Mouse (Mus musculus): ENCODE data around the gene Fam83f. TPM values are rescaled to one million over a fixed set of nuclear protein-coding genes. Genes with fewer than 3 reads are reported as not detected.
"Not testable (repeated sequence)": the region's sequence is repeated elsewhere in the genome, so short reads cannot be mapped to it uniquely, and the experiment has no call there.

Fam83f gene
- total RNA-seq, 2 experiments from 2014 or later, result 1.2 to 1.7 TPM

DNA sequence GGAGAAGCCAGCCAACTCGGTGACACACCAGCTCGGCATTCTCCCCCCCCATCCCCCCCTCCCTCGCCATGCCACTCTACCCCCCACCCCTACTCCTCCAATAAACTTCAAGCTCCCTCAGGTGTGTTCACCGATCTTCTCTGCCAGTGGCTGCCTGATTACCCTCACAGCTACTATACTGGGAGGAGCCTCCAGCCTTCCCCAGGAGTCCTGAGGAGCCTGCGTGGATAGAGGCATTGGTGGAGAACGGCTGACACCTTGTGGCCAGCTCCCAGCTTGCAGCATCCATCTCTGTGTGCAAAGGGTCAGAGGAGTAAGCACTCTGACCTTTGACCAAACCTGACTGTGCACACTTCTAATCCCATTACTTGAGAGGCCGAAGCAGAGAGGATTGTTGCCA lies 32.6 kb downstream of the Fam83f start:
- DNase-seq (ENCODE audit: low spot score in 2 of 2), result peak; percentile 28 to 66

DNA sequence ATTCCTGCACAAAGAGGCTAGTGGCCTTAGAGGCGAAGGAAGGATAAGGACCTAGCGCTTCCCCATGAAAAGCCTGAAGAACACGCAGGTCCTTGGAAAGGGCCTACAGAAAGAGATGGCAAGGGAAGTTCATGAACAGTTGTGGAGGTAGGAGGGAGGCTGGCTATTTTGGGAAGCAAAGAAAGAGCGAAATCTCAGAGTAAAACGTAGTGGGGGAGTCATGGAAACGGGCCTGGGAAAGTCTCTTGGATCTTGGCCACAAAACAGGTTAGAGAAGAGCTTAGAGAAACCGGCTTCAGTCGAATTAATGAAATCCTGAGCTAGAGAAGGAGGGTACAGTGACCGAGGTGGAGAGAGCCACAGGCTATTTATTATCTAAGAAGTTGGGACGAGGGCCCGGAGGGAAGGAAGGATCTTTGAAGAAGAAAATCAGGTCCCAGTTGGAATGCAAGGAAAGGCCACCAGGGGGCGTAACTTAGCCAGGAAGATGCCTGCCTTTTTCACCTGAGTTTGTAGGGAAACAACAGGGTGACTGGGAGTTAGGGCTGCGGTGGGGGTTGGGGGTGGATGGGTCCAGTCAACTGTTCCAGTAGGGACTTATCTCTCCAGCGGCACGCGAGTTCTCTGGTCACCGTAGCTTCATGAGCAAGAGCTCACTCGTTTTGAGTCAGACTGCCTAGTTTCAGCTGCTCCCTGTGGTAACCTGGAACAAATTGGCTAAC lies 34.3 kb downstream of the Fam83f start:
- peak; percentile 60 to 68 for DNase-seq (ENCODE audit: low spot score in 2 of 2)

GRCm38 (mm10) chr15:80706596-80706995 lies 34.9 kb downstream of the Fam83f start:
- no peak for DNase-seq (ENCODE audit: low spot score in 2 of 2)

- DNase-seq (ENCODE audit: low spot score in 2 of 2), result peak in 1 of 2 experiments; percentile 49
Observed at GRCm38 (mm10) chr15:80707088-80707487, 35.4 kb downstream of the Fam83f start.

DNA sequence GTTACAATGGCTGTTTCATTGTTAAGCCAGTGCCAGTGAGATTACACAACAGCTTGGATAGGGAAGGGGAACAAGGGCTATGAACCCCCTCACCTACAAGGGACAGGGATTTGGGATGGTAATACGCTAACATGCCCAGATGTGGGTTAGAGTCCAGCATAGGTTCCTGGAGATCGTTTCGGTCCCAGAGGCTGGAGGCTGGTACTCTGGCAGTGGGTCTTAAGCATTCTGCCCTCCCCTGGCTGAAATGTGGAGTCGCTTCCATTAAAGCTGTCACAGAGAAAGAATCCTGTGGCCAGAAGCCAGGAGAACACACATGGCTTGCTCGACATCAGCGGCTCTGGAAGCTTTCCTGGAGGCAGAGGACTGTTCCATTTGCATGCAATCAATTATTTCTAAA lies 37.9 kb downstream of the Fam83f start:
- no peak for DNase-seq (ENCODE audit: low spot score in 2 of 2)

- no peak for DNase-seq (ENCODE audit: low spot score in 2 of 2)
Observed at GRCm38 (mm10) chr15:80710257-80710607, 38.6 kb downstream of the Fam83f start.

DNA sequence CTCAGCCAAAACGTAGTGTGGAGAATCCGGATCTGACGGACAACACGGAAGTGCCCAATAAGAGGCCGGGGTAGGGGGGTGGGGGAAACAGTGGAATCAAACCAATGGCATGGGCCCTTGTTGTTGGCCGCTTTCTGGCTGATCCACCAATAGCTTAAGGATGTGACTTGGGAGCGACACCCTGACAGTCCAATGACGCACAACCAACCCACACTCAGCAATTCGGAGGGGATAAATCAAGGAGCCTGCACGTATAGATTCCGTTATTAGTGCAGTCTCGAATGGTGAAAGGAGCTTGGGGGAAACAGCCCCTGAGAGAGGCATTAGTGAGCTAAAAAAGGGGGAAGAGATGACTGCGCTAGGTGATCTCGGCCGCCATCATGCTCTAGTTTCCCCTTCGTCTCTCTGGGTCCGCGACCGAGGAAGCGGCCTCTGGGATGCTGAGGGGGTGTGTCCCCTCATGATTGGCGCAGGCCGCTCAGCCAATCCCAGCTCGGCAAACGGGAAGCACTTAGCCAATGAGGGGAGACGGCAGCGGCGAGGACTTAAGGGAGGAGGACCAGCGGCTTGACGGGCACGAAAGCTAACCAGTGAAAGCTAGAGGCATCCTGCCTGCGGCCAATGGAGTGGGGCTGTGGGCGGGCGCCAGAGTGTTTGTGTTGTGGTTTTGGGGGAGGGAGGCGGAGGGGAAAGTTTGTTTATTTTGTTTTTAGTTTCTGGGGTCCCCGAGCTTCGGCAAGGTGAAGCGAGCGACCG lies 39.1 kb downstream of the Fam83f start, which contains the start of gene Tnrc6b:
Tnrc6b (plus strand) TSS at position 706 of the 756 bp plus-strand sequence.
- peak; percentile 91 to 96 for DNase-seq (ENCODE audit: low spot score in 2 of 2)

DNA sequence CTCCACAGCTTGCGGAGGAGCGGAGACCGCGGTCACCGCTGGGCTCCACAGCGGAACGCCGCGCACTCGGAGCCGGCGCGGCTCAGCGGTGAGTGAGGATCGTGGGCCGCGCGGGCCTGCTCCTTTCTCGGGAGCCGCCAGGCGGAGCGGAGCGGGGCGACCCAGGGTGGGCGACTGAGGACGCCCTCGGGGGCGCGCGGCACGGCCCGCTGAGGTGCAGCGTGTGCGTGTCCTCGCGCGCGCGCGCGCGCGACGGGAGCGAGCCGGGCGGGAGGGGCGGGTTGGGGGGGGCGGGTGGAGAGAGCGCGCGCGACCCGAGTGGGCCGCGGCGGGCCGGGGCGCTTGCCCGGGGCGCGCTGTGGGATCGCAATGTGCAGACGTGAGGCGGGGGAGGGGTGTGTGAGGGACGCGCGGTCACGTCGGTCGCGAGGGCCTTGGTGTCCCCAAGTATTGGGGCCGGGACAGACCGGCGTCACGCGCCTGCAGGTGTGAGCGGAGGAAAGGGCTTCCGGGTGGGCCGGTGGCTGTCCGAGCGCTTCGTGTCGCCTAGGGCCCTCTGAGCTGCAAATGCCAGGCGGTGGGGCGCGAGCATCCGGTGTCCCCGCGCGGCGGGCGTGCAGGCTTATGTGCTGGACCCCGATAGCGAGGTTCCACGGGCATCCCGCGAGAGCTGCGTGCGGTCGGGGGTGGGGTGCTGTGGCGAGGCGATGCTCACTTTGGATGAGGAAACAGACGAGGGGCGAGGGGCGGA lies 39.9 kb downstream of the Fam83f start:
- peak in 1 of 2 experiments; percentile 21 for DNase-seq (ENCODE audit: low spot score in 2 of 2)

DNA sequence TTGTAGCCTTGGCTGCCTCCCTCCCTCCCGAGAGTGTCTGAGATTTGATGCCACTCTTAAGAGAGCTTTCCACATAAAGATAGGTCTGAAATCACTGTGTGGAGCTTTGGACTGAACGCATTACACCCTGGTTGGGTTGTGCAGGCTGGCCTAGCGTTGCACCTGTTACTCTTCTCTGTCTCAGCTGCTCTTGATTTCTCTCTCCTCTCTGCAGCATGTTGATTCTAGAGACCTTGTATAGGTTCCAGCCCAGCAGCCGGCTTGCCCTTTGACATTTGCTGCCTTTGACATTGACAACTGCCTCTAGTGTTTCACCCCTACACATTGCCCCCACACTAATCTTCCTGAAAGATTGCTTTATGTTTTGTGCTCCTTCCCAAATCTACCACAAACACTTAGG lies 42.7 kb downstream of the Fam83f start:
- DNase-seq (ENCODE audit: low spot score in 2 of 2), result no peak

- DNase-seq (ENCODE audit: low spot score in 2 of 2), result no peak
Observed at GRCm38 (mm10) chr15:80716631-80717135, 45.0 kb downstream of the Fam83f start.

DNA sequence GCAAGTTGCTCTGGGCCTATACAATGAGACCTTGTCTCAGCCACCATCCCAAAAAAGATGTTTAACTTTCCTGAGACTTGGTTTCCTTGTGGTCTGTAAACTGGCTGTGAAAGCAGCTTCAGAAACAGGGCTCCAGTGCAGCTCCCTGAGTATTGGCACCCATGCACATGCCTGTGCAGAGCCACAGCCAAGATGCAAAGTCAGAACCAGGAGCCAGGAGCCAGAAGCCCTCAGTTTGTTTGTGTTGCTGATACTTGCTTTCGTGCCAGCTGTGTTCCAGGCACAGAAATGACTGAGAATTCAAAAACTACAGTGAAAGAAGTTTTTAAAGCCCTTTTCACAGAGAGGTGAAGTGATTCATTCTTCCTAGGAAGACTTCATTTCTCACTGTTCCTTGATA lies 45.8 kb downstream of the Fam83f start:
- DNase-seq (ENCODE audit: low spot score in 2 of 2), result no peak

- DNase-seq (ENCODE audit: low spot score in 2 of 2), result no peak
Observed at GRCm38 (mm10) chr15:80720249-80720648, 48.6 kb downstream of the Fam83f start.

DNA sequence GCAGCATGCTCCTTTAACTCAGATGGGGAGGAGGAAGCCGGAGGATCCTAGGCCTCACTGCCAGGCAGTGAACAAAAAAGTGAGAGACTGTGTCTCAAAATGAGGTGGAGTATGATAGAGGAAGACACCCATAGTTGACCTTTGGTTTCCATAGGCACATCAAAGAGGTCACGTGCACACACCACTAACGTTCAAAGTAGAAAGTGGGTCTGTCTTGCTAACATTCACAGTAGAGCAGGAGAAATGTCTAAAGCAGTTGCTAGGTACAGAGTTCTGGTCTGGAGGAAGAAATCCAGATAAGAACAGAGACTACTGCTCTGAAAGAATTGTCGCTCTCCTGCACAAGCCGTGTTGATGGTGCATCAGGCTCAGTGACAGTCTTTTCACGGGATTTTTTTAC lies 50.2 kb downstream of the Fam83f start:
- no peak for DNase-seq (ENCODE audit: low spot score in 2 of 2)

GRCm38 (mm10) chr15:80722366-80722765 lies 50.7 kb downstream of the Fam83f start:
- DNase-seq (ENCODE audit: low spot score in 2 of 2), result no peak

DNA sequence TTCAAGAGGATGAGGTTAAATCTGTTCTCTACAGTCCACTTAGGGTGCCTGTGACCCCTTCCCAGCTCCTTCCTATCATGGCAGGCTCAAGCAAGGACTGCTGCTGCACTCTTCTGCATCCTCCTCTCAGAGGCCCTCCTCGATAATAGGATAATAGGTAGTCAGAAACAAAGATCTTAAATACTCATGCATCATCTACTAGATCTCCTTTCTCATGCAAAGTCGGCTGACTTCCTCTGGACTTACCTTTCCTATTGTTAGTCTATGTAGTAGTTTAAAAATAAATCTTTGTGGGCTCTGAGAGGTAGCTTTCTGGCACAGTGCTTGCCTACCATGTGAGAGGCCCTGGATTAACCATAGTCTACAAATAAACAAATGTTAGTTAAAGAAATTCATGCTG lies 57.8 kb downstream of the Fam83f start:
- no peak for DNase-seq (ENCODE audit: low spot score in 2 of 2)

DNA sequence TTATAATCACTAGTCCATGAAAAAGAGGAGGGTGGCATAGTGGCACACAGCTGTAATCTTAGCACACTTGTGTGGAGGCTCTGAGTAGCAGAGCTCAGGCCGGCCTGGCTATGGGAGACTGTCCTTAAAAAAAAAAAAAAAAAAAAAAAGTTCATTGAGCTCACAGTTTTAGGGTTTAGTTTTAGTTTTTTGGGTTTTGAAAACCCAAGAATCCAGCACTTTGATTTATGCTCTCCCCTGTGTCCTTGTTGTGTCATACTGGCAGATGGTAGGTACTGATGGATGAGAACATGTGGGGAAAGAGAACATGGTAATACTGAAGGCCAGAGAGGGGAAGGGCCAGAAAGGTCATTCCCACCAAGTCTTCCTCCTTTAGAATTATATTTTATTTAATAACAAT lies 59.4 kb downstream of the Fam83f start:
- DNase-seq (ENCODE audit: low spot score in 2 of 2), result no peak

- no peak for DNase-seq (ENCODE audit: low spot score in 2 of 2)
Observed at GRCm38 (mm10) chr15:80731511-80731910, 59.9 kb downstream of the Fam83f start.

DNA sequence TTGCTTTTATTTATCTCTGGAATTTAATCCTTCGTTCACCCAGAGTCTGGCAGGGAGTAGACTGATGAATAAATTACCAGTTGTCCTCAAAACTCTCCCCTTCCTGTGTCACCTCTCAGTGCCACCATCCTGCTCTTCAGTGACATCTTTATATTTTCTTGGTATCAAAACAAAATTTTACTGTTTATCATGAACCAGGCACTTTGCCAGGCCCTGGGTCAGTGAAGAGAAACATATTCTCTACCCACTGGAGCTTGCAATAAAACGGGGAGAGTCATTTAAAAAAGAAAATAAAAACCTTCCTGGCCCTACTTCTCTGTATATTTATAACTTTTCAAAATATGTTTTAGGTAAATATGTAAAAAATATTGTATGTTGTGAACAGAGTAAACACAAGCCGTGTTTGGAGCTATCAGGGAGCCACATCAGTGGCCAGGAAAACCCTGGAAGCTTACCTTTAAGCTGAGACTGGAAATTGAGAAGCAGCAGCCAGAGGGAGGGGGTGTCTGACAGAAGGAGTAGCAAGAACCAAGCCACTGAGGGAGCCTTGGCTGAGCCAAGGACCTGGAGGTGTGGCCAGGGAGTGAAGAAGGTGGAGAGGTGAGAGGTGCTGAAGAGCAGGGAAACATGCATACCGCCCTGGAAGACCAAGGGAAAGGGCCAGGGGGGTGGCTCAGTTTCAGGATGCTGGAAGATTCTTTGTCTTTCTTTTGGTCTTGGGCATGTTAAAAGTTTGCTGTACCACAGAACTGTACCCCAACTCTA lies 60.8 kb downstream of the Fam83f start:
- no peak for DNase-seq (ENCODE audit: low spot score in 2 of 2)

DNA sequence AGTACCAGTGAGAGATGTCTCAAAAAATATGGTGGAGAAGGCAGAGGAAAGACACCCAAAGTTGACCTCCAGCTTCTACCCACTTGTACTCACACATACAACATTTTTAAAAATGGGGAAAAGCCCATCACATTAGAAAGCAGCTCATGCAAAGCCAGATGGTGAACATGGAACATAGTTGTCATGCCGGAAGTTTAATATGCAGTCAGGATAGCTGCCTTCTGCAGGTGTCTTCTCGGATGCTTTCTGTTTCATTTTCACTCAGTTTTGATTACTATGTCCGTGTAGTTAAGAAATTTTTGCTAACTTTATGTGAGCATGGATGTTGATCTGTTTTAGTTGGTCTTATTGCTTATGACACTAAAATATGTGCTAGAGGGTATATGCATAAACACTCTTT lies 63.7 kb downstream of the Fam83f start:
- no peak for DNase-seq (ENCODE audit: low spot score in 2 of 2)

- not testable (repeated sequence) for DNase-seq (ENCODE audit: low spot score in 2 of 2)
Observed at GRCm38 (mm10) chr15:80735708-80736107, 64.1 kb downstream of the Fam83f start.

DNA sequence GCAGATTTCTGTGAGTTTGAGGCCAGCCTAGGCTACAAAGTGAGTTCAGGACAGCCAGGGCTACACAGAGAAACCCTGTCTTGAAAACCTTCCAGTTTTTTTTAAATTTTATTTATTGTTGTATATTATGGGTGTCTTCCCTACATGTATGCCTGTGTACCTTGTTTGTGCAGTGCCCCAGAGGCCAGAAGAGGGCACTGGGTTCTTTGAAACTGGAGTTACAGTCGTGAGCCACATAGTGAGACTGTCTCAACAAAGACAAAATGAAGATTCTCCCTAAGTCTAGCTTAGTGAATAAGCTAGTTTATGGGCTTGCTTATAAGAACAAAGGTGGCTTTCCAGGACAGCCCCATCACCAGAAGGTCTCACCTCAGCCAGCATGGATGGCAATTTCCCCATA lies 64.9 kb downstream of the Fam83f start:
- no peak for DNase-seq (ENCODE audit: low spot score in 2 of 2)
